Comparison of ENCODE assay signal across 9 mouse cellular contexts in genomic region chr5:33218081-33218480, GRCm38 (mm10). TPM values are rescaled to one million over a fixed set of nuclear protein-coding genes. Genes with fewer than 3 reads are reported as not detected.
DNase-seq lines count a peak whose midpoint lies in the region; ATAC-seq lines count a peak whose summit lies in the region.
"Had no signal": no experiment of that assay in that cellular context is flagged by ENCODE, and none has a peak within 500 bp of the region (broad histone marks: within the 10 kb centered on the region; RNA-seq: fewer than 3 reads in every experiment).

Gene Spon2 (minus strand): TSS chr5:33218455.

- H3K9ac ChIP-seq in liver, embryonic 11.5 days (ENCODE audit: low read depth, low read length) = peak within 1 kb of the TSS; percentile 30
- H3K9ac ChIP-seq: midbrain, embryonic 15.5 days had no signal

- DNase-seq in thymus, postnatal 4 days = peak; percentile 30
- no peak for DNase-seq in thymus, adult 18-20 months
- DNase-seq in liver, embryonic 11.5 days (ENCODE audit: low spot score) = peak; percentile 64
- peak; percentile 73 for DNase-seq in yolk sac, embryonic 10.5 days (ENCODE audit: low spot score)
- no peak for DNase-seq in right cerebral cortex, adult 2 months (ENCODE audit: low spot score in 2 of 2)
- DNase-seq in layer of hippocampus, adult 9-10 months (ENCODE audit: low spot score) = no peak
- DNase-seq: cerebellum, adult 9-10 months had no signal

- peak within 1 kb of the TSS; percentile 50 for H3K4me2 ChIP-seq in liver, embryonic 11.5 days
- H3K4me2 ChIP-seq: midbrain, embryonic 15.5 days had no signal

- no peaks in the 10 kb centered on the region for H3K27me3 ChIP-seq in liver, embryonic 11.5 days (replicated peaks; ENCODE audit: control insufficient read depth, insufficient read depth, low read length)
- H3K27me3 ChIP-seq: midbrain, embryonic 15.5 days had no signal

- H3K4me1 ChIP-seq in liver, embryonic 11.5 days (replicated peaks; ENCODE audit: control insufficient read depth, insufficient read depth, low read length) = peaks cover 38% of the 10 kb centered on the region
- H3K4me1 ChIP-seq: midbrain, embryonic 15.5 days had no signal

- 0 out of 2 replicates have a peak, but pooled peaks have one; percentile 40 for ATAC-seq in erythroblast, adult 5-6 weeks (replicated peaks; ENCODE audit: low FRiP score, poor library complexity, severe bottlenecking)
- ATAC-seq in liver, embryonic 11.5 days (replicated peaks; ENCODE audit: low FRiP score) = peak; percentile 93
- ATAC-seq: midbrain, embryonic 15.5 days had no signal

- peak within 1 kb of the TSS; percentile 75 for H3K27ac ChIP-seq in liver, embryonic 11.5 days (ENCODE audit: low read depth, low read length)
- H3K27ac ChIP-seq: midbrain, embryonic 15.5 days had no signal

- WGBS in liver, embryonic 11.5 days = 11% methylated on average over 5 of the region's 5 CpGs

- peaks cover 2% of the 10 kb centered on the region; the same call in 1 of the 2 replicates for H3K36me3 ChIP-seq in liver, embryonic 11.5 days (ENCODE audit: control insufficient read depth, insufficient read depth, low read length)
- H3K36me3 ChIP-seq: midbrain, embryonic 15.5 days had no signal

- H3K9me3 ChIP-seq in liver, embryonic 11.5 days (ENCODE audit: control insufficient read depth, low read length) = no peaks in the 10 kb centered on the region
- H3K9me3 ChIP-seq: midbrain, embryonic 15.5 days had no signal

- H3K4me3 ChIP-seq in liver, embryonic 11.5 days (ENCODE audit: low read depth, low read length) = peak within 1 kb of the TSS; percentile 20; the same call in 1 of the 2 replicates
- H3K4me3 ChIP-seq: midbrain, embryonic 15.5 days had no signal

RNA-seq across cellular contexts. Expression of gene Spon2, which starts in this region (rescaled TPM):
- 4.0 TPM in 1 of 2 replicates, not detected in the other for total RNA-seq in erythroblast, adult 5-6 weeks (2015; ENCODE audit: low replicate concordance)
- 3.0 TPM in 1 of 2 replicates, not detected in the other for total RNA-seq in erythroblast, adult 5-6 weeks (2017; ENCODE audit: low replicate concordance)
- 7.5 and 8.5 TPM in 2 replicates for polyA plus RNA-seq in liver, embryonic 11.5 days (2014; fragmentation: Nextera tagmentation; extraction: Ambion mirVana)

Comparison
In these comparisons a context has a peak if more than half of its experiments do, and no peak if none do; other contexts are left out.
1. DNase-seq: peak in thymus, postnatal 4 days (single experiment), liver, embryonic 11.5 days (single experiment) and yolk sac, embryonic 10.5 days (single experiment); none in thymus, adult 18-20 months (0 of 2), right cerebral cortex, adult 2 months (0 of 2) and layer of hippocampus, adult 9-10 months (single experiment).